Mouse (Mus musculus): Measurements from ENCODE around the gene Tspo. TPM values are rescaled to one million over a fixed set of nuclear protein-coding genes. Genes with fewer than 3 reads are reported as not detected.

The Tspo gene
- polyA plus RNA-seq, 1 experiment from 2014 or later, result 320 TPM

DNA sequence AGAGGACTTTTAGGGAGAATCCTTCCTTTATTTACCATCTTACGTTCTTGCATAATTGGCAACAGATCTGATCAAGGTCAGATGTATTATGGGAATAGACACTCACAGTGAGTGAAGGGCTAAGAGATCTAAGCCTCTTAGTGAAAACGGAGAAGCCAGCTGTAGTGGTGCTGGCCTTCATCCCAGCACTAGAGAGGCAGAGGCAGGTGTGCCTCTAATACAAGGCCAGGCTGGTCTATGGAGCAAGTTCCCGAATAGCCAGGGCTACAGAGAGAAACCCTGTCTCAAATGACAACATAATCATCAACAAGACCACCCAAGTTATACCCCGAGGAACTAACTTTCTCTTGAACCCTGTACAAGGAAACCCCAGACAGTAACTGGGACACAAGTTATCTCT is 19.5 kb downstream of the Tspo start:
- DNase-seq (ENCODE audit: low spot score), result no peak

DNA sequence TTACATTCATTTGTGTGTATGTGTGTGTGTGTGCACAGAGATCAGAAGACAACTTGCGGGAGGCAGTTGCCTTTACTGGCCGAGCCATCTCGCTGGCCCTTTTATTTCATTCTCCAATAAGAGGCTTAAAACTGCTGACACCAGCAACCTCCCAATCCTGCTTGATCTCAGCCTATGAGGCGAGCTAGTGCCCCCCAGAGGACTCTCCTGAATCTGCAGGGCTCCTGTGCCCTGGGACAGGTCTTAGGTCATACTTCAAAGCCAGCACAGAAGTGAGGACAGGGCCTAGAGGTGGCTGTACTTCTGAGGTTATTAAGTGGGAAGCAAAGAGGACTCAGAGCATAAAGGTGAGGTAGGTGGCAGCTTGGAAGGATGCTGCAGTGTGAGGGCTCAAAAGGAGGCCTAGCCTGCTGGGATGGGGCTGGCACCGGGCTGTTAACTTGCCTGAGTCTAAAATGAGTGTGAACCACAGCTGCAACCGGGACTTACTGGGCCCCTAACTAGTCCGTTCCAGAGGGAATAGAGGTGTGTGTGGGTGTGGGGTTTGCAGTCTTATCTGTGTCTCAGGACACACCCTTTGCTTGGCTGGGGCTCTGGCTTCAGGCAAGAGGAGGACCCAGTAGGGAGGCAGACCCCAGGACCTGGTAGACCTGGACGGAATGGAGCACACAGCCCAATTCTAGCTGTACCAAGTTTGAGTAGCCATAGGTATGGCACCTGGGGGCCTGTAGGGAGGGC is 20.2 kb downstream of the Tspo start:
- DNase-seq (ENCODE audit: low spot score), result peak; percentile 60

DNA sequence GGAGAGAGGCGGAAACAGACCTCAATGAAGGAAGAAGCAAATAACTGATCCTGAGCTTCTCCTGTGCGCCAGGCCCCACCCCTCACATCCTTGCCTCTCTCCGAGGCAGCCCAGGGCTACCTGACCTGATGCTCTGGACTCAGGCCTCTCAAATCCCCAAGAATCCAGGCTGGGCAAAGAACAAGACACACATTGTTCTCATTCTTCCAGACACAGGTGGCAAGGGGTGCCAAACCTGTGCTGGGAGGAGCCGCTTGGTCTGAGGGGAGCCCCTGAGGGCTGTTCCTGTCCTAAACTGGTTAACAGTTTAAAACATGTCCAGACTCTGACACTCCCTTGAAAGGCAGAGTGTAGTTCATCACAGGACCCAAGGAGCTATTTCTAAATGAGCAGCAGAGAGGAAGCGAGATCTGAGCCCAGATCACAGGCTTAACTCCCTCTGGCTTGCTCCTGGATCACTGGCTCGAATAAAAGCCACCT is 21.4 kb downstream of the Tspo start:
- DNase-seq (ENCODE audit: low spot score), result no peak

DNA sequence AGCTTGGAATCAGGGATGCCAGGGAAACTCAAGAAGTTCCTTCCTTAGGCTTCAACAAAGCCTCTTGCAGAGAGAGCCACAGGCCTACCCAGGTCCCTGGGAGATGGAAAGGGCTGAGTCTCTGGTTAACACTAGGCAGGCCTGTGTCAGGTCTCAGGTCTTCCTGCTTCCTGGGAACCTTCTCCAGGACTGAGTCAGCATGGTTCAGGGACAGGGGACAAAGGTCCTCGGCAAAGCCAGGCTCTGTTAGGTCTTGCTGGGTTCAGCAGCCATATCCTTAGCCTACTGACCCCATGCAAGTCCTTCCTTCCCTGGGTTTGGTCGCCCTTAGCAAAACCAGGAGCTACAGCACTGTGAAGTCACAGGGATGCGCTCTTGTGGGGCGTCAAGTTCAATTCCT is 27.4 kb downstream of the Tspo start:
- DNase-seq (ENCODE audit: low spot score), result no peak

DNA sequence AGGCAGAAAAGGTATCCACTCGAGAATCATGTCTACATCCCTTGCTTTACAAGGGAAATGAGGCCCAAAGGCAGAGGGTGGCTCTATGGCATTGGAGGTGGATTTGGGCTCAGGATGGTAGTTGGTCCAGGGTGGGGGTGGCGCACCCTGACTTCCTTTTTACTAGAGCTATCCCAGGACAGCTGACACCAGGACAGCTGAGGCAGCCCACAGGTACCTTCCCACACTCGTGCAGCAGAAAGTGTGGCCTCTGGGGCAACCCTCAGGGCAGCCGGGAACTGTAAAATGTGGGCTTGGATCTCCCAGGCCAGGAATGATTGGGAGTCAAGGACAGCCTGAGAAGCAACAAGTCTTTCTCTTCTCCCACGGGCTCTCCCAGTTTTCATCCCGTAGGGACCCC is 28.4 kb downstream of the Tspo start:
- DNase-seq (ENCODE audit: low spot score), result no peak

DNA sequence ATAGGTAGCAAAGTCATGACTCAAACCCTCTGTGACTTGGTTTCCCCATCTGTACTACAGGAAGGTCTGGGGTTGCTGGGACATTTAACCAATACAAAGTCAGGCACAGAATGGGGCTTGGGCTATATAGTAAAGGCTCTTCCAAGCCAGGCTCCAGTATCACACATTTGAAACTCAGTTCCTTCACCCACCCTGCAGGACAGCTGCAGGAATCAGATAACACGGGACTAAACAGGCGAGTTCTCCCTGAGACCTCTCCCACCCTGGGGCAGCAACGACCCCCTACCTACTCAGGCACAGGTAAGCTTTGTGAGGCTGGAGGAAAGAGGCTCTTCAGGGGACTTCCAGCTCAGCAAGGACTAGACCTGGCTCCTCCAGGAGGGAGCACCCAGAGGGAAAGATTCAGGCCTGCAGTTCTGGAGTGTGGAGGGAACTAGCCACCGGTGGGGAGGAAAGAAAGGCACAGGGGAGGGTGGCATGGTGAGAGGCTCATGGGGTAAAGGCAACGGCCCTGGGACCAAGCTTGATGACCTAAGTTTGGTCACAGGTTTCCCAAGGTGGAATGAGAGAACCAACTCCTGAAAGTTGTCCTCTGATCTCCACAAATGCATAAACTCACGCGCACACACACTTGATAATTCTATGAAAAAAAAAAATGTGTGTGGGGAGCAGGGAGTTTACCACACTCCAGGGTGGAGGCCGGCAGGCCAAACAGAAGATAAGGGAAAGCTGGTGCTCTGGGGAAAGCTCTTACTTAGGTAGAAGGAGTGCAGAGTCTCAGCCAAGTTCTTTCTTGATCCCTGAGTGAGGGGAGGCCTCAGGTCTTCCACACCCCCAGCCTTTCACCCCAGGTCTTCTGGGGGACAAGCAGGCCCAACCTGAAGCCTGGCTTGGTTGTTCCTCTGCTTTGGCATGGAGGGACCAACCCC is 29.1 kb downstream of the Tspo start:
- DNase-seq (ENCODE audit: low spot score), result no peak

DNA sequence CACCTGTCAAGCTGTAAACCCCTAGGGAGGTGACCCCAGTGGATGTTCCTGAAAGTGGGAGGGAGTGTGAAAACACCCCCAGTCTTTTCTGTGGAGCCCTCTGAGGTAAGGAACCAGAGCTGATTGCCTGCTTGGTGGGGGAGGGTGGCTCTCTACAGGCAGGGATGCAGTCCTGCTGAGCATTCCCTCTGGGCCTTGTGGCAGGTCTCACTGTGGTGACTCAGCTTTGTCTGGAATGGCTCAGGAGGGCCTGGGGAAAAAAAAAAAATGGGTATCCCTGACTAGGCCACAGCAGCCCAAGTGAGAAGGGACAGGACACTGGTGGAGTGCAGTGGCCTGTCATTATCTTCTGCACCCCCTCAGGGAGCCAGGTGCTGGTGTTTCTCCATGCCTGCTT is 29.8 kb downstream of the Tspo start:
- no peak for DNase-seq (ENCODE audit: low spot score)

DNA sequence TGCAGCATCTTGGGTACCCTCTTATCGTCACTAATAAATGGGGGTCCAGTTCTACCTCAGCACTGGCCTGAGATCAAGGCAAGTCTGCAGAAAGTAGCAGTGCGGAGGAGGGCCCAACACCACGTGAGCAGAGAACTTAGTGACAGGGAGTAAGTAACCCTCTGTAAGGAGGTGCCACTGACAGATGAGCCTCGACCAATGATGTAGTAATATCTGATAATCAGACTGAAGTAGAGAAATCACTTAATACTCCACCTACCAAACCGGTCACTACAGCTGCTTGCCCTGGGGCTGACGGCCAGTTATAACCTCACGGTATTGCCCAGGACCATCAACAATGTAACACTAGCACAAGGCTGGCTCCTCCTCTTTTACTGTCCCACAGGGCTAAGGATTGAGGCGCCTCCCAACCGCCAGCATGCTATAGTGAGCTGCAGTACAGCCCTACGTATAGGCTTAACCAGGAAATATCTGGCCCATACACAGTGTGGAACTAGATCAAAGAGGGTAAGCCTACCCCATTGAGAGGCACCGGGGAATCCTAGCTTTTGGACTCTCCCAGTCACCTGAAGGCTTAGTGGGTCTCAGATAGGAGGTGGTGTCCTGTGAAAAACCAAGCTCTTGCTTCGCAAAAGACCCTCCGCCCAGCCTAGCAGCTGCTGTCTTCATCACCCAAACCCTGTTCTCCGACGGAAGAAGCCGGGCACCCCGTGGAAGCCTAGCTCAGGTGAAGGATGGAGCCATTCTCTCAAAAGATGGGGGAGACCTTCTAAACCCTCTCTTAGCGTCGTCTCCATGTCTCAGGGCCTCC is 30.5 kb downstream of the Tspo start:
- DNase-seq (ENCODE audit: low spot score), result peak; percentile 52

DNA sequence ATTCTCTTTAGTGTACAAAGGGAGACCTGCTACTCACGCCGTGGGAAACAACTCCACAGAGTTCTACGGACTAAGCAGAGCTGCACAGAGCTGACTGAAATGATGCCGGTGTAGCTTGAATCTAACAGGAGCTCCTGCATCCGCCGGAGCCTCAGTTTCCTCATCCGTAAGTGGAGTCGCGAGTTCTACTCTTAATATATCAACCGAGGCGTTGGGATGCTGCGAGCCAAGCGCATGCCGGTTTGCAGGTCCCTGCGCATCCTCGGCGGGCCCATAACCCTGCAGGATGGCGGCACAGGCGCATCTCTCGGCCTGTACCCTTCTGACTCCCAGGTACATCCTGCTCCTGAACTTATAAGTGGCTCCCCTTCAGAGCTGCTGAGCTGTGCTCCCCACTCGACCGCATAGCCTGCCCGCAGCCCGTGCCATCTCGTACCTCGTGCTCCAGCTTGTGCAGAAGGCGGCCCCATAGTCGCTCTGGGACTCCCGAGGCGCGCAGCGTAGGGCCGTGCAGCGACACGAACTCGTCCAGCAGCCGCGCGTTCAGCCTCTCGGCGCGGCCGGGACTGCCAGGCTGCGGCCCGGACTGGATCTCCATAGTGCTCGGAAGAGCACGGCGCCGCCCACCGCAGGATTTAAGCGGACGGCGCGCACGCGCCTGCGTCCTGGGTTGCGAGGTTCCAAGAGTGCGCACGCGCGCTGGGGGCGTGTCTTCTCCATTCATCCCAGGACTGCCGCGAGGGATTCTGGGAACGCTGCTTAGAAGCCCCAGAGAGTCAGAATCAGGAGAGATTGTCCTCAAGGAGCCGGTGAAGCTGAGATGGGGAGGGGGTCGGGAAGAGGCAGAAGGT is 31.3 kb downstream of the Tspo start, which contains the start of gene Ttll12:
Ttll12 (minus strand) TSS at position 645 of the 851 bp plus-strand sequence.
- DNase-seq (ENCODE audit: low spot score), result peak; percentile 91

DNA sequence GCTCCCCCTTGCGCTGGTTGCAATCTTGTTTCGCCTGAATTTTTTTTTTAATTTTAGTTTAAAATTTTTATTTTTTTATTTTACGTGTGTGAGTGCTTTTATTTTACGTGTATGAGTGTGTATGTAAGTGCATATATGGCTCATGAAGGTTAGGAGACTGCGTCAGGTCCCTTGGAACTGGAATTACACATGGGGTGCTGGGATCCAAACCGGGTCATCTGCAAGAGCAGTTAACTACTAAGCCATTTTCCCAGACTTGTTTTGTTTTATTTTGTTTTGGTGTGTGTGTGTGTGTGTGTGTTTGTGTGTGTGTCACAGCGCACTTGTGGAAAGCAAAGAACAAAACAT is 31.9 kb downstream of the Tspo start:
- DNase-seq (ENCODE audit: low spot score), result no peak

DNA sequence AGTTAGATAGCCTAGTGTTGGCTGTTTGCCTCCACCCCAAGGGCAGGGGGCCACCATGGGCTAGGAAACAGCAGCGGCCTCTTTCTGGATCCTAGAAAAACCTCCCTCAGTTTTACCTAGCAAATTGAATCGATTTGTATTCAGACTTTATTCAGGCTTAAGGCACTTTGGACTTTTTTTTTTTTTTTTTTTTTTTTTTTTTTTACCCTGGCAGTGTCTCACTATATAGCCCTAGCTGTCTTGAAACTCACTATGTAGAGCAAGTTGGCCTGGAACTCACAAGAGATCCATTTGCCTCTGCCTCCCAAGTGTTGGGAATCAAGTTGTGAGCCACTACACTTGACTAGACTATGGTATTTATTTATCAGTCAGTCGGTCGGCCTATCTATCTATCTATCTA is 33.4 kb downstream of the Tspo start:
- no peak for DNase-seq (ENCODE audit: low spot score)

DNA sequence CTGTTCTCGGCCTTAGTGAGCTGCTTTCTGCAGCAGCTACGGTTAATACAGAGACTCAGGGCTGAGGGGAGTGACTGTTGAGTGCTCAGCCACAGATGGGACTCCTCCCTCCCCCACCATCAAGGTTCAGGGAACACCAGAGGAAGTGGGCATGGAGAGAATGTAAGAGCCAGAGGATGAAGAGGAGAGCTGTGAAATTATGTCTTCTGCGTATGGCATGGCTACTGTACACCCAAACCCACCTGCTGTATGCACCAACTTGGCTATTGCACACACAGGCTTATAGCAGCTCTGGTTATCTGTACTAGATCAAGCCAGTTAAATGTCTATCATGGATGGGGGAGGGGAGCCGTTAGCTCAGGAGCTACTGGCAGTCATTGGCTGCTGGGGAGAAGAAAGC is 37.8 kb downstream of the Tspo start:
- DNase-seq (ENCODE audit: low spot score), result peak; percentile 67

DNA sequence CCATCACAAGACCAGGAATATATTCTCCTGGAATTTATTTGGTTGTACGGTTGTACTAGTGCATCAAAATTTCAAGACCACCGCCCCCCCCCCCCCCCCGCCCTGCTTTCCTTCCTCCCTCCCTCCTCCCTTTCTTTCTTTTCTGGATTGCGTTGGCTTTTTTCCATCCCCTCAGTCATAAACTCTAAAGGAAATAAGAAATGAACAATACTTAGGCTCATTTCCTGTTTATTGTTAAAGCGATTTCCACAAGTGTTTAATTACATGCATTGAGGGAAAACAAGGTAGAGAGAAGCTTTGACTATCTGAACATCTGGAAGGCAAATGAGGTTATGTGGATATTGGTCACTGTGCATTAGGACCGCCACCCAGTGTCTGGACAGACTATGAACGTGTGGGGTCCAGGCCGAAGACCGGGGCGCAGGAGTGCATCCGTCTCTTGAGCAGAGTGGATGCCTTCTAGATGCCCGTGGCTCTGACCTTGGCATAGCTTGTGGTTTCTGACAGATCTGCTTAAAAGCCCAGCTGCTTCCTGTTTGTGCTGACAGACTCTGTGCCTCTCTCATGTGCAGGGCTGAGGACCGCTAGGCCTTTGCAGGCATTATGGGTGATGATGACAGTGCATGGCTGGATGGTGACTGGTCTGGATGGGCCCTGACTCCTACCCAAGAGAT is 39.1 kb downstream of the Tspo start:
- DNase-seq (ENCODE audit: low spot score), result peak; percentile 93

DNA sequence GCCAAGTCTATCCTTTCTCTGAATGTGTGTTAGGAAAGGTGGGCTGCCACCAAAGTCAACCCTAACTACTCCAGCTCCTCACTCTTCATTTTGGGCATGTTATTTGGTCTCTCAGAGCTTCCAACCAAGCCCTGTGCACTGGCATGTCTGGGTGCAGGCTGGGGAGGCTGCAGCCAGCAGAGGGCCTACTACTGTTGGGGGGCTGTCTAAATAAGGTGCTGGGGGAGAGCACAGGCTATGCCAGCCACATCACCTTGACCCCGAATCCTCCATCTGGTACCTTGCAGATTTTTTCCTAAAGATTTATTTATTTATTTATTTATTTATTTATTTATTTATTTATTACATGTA is 39.6 kb downstream of the Tspo start:
- no peak for DNase-seq (ENCODE audit: low spot score)

DNA sequence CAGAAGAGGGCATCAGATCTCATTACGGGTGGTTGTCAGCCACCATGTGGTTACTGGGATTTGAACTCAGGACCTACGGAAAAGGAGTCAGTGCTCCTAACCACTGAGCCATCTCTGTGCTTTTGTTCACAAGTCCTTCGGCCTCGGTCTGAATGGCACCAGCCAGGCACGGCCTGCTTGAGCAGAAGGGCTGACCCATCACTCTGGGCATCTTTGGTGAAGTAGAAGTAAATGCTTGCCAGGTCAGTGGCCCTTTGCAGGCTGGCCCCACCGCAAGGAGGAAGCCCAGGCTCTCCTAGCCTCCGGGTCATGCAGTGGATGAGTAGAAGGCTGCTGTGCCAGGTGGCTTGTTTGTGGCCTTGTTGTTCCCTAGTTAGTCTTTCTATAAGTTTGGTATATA is 40.0 kb downstream of the Tspo start:
- peak; percentile 21 for DNase-seq (ENCODE audit: low spot score)

DNA sequence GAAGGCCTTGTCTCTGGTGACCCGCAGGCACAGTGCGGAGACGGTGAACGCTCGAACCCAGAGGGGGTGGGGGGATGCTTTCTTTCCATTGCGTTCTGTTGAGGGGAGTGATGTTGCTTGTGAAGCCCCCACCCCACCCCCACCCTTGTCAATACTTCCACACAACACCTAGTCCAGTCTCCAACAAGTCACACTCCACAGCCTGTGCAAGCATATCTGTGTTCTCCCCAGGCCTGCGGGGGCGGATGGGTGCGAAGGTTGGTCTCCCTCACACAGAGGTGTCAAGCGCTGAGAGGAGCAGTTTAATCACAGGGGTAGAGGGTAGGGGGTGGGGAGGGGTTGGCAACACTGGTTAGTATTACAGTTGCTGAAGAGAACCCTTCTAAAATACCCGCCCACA is 42.8 kb downstream of the Tspo start:
- DNase-seq (ENCODE audit: low spot score), result no peak

DNA sequence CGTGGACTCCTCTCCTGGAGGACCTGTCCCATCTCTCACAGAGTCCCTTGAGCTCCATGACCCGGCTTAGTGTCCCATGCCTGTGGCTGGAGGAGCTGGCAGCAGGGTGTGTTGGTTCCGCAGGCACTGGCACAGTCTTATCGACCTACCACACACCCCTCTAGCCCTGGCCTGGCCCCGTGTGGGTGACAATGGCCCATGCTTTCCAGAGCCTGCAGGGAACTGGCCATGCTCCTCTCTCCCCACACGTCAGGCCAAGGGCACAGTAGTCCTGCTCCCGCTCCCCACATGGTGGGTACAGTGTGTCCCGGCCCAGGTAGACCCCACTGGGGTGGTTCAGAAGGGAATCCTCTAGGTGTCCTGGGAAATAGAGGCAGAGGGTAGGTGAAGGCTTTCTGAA is 43.3 kb downstream of the Tspo start:
- no peak for DNase-seq (ENCODE audit: low spot score)

DNA sequence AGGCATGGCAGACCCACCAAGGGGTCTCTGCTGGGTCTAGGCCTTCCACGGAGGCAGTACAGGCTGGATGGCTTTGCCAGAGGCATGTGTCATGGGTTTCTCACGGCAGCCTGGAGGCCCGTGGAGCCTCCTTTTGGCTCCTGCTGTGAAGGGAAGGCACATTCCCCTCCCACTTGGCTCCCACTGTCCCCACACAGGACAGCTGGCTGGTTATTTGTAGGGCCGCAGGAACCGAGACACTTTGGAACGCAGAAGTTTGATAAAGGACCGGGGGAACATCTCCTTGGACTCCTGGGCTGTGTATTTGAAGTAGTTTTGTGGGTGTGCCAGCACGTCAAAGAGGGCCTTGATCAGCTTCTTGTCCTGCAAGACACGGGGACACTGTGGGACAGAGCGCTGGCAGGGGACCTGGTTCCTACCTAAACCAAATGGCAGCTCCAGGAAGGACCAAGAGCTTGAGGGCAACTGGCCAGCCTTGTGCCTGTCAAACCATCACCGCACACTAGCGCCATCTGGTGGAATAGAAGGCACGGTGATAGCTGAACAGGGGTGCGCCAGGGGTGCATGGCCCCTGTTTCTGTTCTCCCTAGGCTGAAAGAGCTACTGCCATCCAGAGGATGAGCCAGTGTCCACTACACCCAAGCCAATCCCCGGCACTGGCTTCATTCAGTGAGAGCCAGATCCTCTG is 43.9 kb downstream of the Tspo start:
- peak; percentile 84 for DNase-seq (ENCODE audit: low spot score)

DNA sequence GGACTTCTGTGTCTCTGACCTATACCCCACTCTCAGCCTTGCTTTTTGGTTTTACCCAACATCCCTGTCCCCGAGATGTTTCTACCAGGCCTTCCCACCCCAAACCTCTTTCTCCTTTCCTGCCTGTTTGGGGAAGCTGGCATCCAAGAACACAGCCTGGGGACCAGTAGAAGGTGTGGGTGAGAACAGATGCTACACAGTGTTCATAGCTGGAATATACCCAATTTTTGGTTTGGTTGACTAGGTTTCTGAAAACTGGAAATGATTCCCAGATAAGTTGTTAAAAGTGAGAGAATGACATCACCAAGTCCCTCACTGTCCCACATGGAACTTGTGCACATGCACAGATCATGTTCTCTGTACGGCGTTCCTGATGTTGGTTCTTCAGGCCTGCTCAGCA is 51.9 kb downstream of the Tspo start:
- DNase-seq (ENCODE audit: low spot score), result no peak

Measured in thymus, postnatal 0 days (tissue).